Mouse (Mus musculus): Measurements from ENCODE around the gene Coq8a.

GRCm38 (mm10) chr1:180248593-180249146 lies 49.3 kb upstream of the Coq8a start:
- TF ChIP-seq CTCF (IDR thresholded peaks at IDR 0.05; ENCODE audit: control insufficient read depth, insufficient read depth, insufficient replicate concordance, low read depth, low read length) (no peak), POLR2A (IDR thresholded peaks at IDR 0.05; ENCODE audit: control insufficient read depth, low read depth, low read length) (no peak)

All from testis, adult 2 months (tissue).